Mouse (Mus musculus): ENCODE measurements at regions not wholly inside any gene's neighbourhood (a gene's known extent, or its start where the extent isn't known, plus 50 kb on each side); places are given as distances from the start of the nearest gene placed in this dataset.

DNA sequence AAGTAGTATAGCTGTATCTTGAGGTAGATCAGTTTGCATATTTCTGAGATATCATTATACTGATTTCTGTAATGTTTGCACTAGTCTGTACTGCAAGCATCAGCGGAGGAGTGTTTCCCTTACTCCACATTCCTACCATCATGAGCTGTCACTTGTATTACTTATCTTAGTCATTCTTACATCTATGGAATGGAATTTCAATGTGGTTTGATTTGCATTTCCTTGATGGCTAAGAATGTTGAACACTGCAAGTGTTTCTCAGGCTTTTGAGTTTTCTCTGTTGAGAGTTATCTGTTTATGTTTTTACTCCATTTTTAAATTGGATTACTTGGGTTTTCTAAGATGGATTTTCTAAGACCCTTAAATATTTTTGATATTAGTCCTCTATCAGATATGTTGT is 725.8 kb downstream of the Car8 start:
- DNase-seq = no peak
- Histone ChIP-seq H3K4me3 (replicated peaks; ENCODE audit: extremely low read depth, low read depth, low read length) (no peak overlapping the region), H3K4me1 (ENCODE audit: control insufficient read depth, insufficient read depth, low read length) (no peaks in the 10 kb centered on the region)
- TF ChIP-seq CTCF (IDR thresholded peaks at IDR 0.05; ENCODE audit: insufficient read depth, low read length) = no peak
- TF ChIP-seq POLR2A (IDR thresholded peaks at IDR 0.05; ENCODE audit: borderline replicate concordance, extremely low read depth, low read depth, low read length) = no peak
- 70% methylated on average over 1 of the region's 1 CpGs for WGBS

DNA sequence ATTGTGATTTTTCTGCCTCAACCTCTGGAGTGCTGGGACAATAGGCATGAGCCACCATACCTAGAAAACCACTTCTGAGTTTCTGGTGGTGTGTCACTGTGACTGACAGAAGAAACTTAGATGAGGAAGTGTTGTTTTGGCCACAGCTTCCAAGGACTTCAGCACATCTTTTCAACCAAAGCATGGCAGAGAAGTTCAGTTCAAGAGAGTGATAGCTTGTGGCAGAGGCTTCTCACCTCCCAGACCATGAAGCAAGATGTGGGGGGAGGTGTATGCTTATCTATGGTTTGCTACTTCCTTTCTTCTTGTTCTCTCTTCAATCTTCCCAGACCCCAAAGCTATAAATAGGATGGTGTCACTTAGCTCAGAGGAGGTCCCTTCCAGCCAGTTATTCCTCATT is 753.3 kb downstream of the Car8 start:
- TF ChIP-seq POLR2A (IDR thresholded peaks at IDR 0.05; ENCODE audit: borderline replicate concordance, extremely low read depth, low read depth, low read length) (no peak), CTCF (IDR thresholded peaks at IDR 0.05; ENCODE audit: insufficient read depth, low read length) (no peak)
- H3K4me1 ChIP-seq (ENCODE audit: control insufficient read depth, insufficient read depth, low read length) = no peaks in the 10 kb centered on the region
- H3K4me3 ChIP-seq (replicated peaks; ENCODE audit: extremely low read depth, low read depth, low read length) = no peak overlapping the region
- DNase-seq = no peak

DNA sequence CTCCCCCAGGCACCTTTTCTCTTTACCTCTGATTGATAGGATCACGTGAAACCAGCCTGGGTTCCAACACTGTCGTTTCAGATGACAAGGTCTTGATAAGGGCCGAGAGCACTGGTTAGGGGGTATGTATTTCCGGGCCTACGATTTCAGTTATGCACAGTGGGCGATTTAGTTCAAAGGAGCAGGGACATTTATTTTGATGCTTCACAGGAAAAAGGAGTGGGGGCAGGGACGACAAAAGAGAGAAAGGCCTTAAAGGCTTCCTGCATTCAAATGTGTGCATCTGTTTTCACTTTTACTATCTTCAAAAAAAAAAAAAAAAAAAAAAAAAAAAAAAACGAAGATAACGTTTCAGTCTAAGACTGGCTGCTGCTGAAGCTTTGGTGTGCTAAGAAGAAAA is 783.7 kb downstream of the Car8 start:
- no peaks in the 10 kb centered on the region for H3K4me1 ChIP-seq (ENCODE audit: control insufficient read depth, insufficient read depth, low read length)
- TF ChIP-seq POLR2A (IDR thresholded peaks at IDR 0.05; ENCODE audit: borderline replicate concordance, extremely low read depth, low read depth, low read length) (no peak), CTCF (IDR thresholded peaks at IDR 0.05; ENCODE audit: insufficient read depth, low read length) (no peak)
- no peak overlapping the region for H3K4me3 ChIP-seq (replicated peaks; ENCODE audit: extremely low read depth, low read depth, low read length)
- whole genome bisulfite sequencing = 11% methylated on average over 9 of the region's 9 CpGs
- DNase-seq = no peak

DNA sequence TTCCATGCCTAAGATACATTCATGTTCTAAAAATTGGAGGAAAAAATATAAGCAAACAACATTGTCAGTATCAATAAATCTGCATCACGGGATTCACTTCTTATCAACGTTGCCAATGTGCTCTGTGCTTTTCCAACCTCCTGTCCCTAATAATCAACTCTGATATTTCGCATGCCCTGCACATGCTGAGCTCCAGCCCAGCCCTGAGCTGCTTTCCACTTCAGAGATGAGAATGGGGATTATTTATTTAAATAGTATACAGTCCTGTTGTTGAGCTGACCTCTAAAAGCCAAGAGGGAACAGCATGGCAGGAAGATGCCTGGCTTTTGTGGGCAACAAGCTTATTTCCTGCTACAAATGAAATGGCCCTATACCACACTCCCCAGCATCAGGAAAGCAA is 786.2 kb downstream of the Car8 start:
- WGBS = 70% methylated on average over 3 of the region's 3 CpGs
- TF ChIP-seq POLR2A (IDR thresholded peaks at IDR 0.05; ENCODE audit: borderline replicate concordance, extremely low read depth, low read depth, low read length) (no peak), CTCF (IDR thresholded peaks at IDR 0.05; ENCODE audit: insufficient read depth, low read length) (no peak)
- DNase-seq = no peak
- no peaks in the 10 kb centered on the region for H3K4me1 ChIP-seq (ENCODE audit: control insufficient read depth, insufficient read depth, low read length)
- H3K4me3 ChIP-seq (replicated peaks; ENCODE audit: extremely low read depth, low read depth, low read length) = no peak overlapping the region

DNA sequence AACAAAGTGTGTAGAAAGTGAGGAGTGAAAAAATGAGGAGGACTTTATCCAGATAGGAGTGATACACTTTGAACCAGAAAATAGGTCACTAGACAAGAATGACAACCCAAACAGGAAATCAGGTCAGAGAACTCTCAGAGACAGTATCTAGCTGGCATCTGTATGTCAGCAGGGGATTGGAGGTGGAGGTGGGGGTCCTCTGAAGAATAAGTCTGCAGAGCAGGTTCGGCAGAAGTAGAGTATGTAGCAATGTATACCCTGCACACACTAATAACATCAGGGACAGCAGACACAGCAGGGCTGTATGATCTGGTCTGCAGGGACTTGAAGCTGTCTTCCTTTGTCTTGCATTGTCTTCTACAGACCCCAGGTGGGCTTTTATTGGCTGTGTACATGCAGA is 787.9 kb downstream of the Car8 start:
- 62% methylated on average over 1 of the region's 1 CpGs for WGBS
- TF ChIP-seq CTCF (IDR thresholded peaks at IDR 0.05; ENCODE audit: insufficient read depth, low read length) (no peak), POLR2A (IDR thresholded peaks at IDR 0.05; ENCODE audit: borderline replicate concordance, extremely low read depth, low read depth, low read length) (no peak)
- H3K4me3 ChIP-seq (replicated peaks; ENCODE audit: extremely low read depth, low read depth, low read length) = no peak overlapping the region
- no peaks in the 10 kb centered on the region for H3K4me1 ChIP-seq (ENCODE audit: control insufficient read depth, insufficient read depth, low read length)
- DNase-seq = no peak

DNA sequence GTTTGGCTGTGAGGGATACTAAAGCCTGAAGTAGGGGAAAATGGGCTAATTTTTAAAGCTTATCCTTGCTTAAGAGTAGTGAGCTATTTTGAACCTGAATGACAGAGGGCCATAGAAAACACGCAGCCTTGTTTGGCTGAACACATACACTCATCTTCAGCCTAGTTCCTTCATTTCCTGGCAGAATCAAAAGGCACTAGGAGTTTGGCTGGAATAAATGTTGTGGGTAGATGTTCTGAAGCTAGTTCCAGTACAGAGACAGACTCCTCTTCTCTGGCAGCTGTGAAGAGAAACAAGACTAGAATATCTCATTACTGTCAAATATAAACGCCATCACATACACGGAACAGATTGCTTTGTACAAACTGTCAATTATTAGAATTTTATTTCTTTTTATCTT is 809.5 kb downstream of the Car8 start:
- WGBS = 75% methylated on average over 3 of the region's 3 CpGs
- no peak for TF ChIP-seq CTCF (IDR thresholded peaks at IDR 0.05; ENCODE audit: insufficient read depth, low read length)
- TF ChIP-seq POLR2A (IDR thresholded peaks at IDR 0.05; ENCODE audit: borderline replicate concordance, extremely low read depth, low read depth, low read length) = no peak
- DNase-seq = no peak
- no peaks in the 10 kb centered on the region for H3K4me1 ChIP-seq (ENCODE audit: control insufficient read depth, insufficient read depth, low read length)
- no peak overlapping the region for H3K4me3 ChIP-seq (replicated peaks; ENCODE audit: extremely low read depth, low read depth, low read length)

DNA sequence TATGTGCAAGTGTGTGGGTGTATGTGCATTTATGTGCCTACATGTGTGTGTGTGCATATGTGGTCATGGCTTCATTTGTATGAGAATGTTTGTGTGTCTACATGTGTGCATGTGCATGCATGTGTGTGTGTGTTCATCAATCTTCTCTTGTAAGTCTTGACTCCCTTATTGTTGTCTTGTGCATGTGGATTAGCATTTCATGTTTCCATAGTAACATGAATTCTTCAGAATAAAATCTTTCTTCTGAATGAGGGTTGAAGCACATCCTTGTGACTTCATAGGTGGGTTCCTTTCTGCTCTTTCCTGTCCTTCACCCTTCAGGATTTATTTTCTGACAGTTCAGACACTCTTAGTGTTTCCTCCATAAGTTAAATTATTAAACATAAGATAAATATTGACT is 814.8 kb downstream of the Car8 start:
- Histone ChIP-seq H3K4me1 (ENCODE audit: control insufficient read depth, insufficient read depth, low read length) (no peaks in the 10 kb centered on the region), H3K4me3 (replicated peaks; ENCODE audit: extremely low read depth, low read depth, low read length) (no peak overlapping the region)
- DNase-seq = no peak
- TF ChIP-seq POLR2A (IDR thresholded peaks at IDR 0.05; ENCODE audit: borderline replicate concordance, extremely low read depth, low read depth, low read length) (no peak), CTCF (IDR thresholded peaks at IDR 0.05; ENCODE audit: insufficient read depth, low read length) (no peak)

DNA sequence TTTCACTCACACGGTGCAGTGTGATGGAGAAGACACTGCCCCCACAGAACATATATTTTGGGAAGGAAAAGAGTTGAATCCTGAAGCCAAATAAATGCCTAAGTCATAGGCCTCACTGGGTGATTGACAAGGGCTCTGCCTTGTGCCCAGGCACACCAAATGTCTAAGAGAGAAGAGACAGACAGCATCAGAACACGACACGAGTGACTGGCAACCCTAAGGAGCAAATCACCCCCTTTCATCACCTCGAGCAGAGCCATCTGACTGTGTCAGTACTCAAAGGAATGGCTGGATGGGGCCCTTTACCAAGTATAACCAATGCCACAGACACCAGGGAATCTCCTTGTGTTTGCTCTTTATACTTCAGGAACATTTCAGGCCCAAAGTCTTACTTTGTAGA is 815.6 kb downstream of the Car8 start:
- Histone ChIP-seq H3K4me1 (ENCODE audit: control insufficient read depth, insufficient read depth, low read length) (no peaks in the 10 kb centered on the region), H3K4me3 (replicated peaks; ENCODE audit: extremely low read depth, low read depth, low read length) (no peak overlapping the region)
- 77% methylated on average over 4 of the region's 4 CpGs for WGBS
- no peak for TF ChIP-seq CTCF (IDR thresholded peaks at IDR 0.05; ENCODE audit: insufficient read depth, low read length)
- TF ChIP-seq POLR2A (IDR thresholded peaks at IDR 0.05; ENCODE audit: borderline replicate concordance, extremely low read depth, low read depth, low read length) = no peak
- DNase-seq = no peak

DNA sequence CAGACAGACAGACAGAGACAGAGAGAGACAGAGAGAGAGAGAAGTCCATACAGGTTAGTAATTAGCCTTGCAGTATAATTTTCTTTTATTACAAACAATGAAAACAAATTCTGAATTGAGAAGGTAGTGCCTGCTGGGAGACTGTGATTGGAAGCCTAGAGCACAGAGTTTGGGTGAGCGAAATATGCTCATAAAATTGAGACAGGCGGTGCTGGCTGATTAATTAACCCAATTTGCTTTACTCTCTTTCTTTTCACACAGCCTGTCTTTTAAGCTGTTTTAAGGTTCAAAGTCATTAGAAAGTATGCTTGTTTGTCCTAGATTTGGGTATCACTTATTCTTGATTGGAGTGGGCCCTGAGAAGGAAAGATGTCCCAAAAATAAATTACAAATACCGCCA is 816.1 kb downstream of the Car8 start:
- TF ChIP-seq CTCF (IDR thresholded peaks at IDR 0.05; ENCODE audit: insufficient read depth, low read length) (no peak), POLR2A (IDR thresholded peaks at IDR 0.05; ENCODE audit: borderline replicate concordance, extremely low read depth, low read depth, low read length) (no peak)
- no peak for DNase-seq
- Histone ChIP-seq H3K4me3 (replicated peaks; ENCODE audit: extremely low read depth, low read depth, low read length) (no peak overlapping the region), H3K4me1 (ENCODE audit: control insufficient read depth, insufficient read depth, low read length) (no peaks in the 10 kb centered on the region)
- WGBS = 93% methylated on average over 3 of the region's 3 CpGs

DNA sequence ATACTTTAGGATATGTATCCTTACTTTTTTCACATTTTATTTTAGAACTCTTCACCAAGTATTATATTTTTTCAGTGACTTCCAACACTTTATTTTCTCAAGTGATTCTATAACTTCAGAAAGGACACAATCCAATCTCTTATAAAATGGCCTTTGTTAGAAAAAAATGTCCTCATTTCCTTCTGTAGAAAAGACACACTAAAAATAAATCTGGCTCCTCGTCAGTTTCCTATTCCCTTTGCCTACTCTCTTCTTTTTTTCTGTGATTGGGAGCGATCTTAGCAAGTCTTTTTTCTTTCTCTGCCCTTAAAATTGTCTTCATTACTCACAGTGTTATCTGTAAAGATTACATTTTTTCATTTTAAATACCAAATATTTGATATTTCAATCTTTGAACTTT is 824.5 kb downstream of the Car8 start:
- 38% methylated on average over 2 of the region's 2 CpGs for WGBS
- DNase-seq = no peak
- Histone ChIP-seq H3K4me1 (ENCODE audit: control insufficient read depth, insufficient read depth, low read length) (no peaks in the 10 kb centered on the region), H3K4me3 (replicated peaks; ENCODE audit: extremely low read depth, low read depth, low read length) (no peak overlapping the region)
- no peak for TF ChIP-seq POLR2A (IDR thresholded peaks at IDR 0.05; ENCODE audit: borderline replicate concordance, extremely low read depth, low read depth, low read length)
- no peak for TF ChIP-seq CTCF (IDR thresholded peaks at IDR 0.05; ENCODE audit: insufficient read depth, low read length)

DNA sequence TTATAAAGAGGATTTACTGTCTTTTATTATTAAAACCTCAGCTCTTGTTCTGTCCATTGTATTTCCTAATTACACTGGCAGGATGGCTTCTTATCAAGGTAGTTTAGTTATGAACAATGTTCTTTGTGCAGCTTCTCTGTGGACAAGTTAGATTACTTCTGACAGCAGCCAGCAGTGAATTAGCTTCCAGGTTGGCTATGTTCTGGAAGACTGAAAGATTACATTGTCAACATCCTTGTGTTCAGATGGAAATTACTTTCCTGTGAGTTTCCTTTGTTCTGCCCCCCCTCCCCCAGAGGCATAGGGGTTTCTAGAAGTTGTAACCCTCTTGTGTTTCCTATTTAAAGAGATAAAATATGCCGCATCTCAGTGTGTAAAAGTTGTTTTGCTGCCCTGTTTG is 846.1 kb downstream of the Car8 start:
- no peak for DNase-seq
- H3K4me3 ChIP-seq (replicated peaks; ENCODE audit: extremely low read depth, low read depth, low read length) = no peak overlapping the region
- TF ChIP-seq CTCF (IDR thresholded peaks at IDR 0.05; ENCODE audit: insufficient read depth, low read length) (no peak), POLR2A (IDR thresholded peaks at IDR 0.05; ENCODE audit: borderline replicate concordance, extremely low read depth, low read depth, low read length) (no peak)
- WGBS = 38% methylated on average over 1 of the region's 1 CpGs
- no peaks in the 10 kb centered on the region for H3K4me1 ChIP-seq (ENCODE audit: control insufficient read depth, insufficient read depth, low read length)

Data from lung, adult 2 months (tissue).